Mouse (Mus musculus): ENCODE measurements around the gene Wdcp.
"Not testable (repeated sequence)": the region's sequence is repeated elsewhere in the genome, so short reads cannot be mapped to it uniquely, and the experiment has no call there.

Gene Wdcp

DNA sequence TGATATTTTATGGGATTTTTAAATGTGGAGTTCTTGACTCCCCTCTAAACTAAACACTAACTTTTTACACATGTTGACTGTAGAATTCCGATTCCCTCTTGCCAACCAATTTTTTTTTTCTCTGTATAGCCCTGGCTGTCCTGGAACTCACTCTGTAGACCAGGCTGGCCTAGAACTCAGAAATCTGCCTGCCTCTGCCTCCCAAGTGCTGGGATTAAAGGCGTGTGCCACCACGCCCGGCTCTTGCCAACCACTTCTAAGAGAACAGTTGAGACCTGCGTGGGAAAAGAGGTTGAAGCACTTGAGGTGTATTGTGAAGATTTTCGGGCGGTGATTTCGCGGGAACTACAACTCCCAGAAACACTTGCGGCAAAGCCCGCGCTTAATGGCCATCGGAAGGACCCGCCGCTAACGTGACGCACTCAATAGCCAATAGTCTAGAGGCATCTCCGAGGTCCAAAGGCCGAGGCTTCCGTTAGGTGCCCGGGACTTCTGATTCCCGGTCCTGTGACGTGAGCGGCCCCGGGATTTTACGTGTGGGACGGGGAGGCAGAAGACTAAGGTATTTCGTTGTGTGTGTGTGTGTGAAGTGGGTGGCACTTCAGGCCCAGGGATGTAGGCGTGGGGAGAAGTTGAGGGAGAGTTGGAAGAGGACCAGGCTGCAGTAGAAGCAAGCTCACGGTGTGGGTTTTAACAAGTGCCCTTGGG lies at the start of gene Wdcp:
Gene Wdcp, plus strand, starts transcription at position 414 of the 708 bp plus-strand sequence.
- peak; percentile 92 to 96 for DNase-seq (ENCODE audit: inconsistent age in 2 of 2, low spot score in 1 of 2)

DNA sequence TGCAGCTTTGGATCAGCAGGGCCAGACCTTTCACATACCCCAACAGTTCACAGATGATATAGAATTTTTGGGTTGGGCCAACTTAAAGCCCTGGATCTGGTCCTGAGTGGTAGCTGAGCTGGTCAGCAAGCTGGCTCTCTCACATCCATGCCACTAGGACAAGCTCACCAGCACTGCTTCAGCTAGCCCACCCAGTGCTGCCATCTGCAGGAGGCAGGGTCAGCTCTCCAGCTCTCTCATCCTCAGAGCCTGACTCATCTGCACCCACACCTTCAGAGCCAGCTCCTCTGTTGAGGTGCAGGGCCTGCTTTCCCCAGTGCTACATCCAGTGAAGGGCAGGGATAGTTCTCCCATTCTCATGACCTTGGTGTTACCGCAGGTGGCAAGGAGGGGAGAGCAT lies 49.4 kb upstream of the Wdcp start:
- DNase-seq (ENCODE audit: inconsistent age in 2 of 2, low spot score in 1 of 2), result peak in 1 of 2 experiments; percentile 19

DNA sequence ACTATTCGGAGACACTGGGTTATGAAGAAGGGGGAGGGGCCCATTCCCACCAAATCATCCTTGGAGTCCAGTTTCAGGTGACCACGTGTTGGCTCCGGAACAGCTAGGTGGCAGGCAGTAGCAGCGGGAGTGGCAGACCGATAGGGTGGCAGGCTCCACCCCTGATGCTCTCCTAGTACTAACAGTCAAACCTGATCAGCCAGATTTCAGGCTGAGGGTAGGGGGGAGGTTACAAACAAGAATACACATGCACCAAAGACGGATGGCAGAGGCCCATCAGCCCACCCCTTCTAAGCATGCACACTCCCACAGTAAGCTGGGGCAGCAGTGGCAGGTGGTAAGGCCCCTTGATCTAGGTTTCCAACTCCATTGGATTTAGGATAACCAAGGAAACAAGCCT lies 45.6 kb upstream of the Wdcp start:
- DNase-seq (ENCODE audit: inconsistent age in 2 of 2, low spot score in 1 of 2), result not testable (repeated sequence)

DNA sequence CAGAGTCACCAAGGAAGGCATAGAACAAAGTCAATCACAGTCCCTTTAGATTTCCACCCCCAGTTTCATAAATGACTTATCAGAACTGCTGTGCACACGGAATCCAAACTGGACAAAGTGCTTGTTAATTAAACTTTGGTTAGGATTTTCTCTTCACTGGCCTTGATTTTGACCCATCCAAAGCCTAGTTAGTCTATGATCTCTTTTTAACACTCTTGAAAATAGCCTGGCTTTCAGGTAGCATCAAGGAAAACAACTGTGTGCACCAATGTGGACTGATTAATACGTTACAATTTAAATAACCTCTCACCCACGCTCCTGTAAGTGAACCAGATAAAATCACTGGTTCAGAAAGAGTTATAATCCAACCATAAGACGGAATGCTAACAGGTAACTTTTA lies 32.1 kb upstream of the Wdcp start:
- DNase-seq (ENCODE audit: inconsistent age in 2 of 2, low spot score in 1 of 2), result no peak

DNA sequence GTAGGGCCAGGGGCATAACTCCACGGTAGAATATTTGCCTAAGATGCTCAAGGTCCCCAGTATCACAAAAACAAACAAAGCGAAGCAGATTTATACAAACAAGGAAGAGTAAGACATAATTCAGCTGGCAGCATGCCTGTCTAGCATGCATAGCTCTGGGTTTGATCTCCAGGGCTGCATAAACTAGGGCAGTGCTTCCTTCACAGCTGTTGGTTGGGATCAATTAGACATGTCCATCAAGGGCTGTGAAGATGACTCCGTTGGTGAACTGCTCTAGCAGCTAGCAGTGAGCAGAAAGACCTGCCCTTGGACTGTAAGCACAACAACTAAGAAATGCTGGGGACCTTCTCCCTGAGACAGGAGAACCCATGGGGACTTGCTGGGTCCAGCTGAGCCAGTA lies 31.4 kb upstream of the Wdcp start:
- no peak for DNase-seq (ENCODE audit: inconsistent age in 2 of 2, low spot score in 1 of 2)

DNA sequence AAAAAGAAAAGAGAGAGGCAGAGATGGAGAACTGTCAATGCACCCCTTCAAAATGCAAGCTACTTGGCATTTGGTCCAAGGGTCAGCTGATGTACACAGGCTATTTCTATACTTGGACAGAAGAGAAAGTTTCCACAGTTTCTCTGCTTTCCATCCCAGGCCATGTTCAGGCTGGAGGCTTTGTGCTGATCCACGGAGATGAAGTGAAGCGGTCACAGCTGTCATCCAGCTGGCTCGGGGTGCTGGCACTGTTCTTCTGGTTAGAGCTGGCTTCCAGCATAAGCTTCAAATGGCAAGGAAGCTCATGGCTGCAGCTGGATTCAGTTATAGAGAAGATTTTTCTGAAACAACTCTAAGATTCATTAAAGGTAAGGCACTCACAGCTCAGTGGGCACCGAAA lies 29.5 kb upstream of the Wdcp start:
- DNase-seq (ENCODE audit: inconsistent age in 2 of 2, low spot score in 1 of 2), result no peak

DNA sequence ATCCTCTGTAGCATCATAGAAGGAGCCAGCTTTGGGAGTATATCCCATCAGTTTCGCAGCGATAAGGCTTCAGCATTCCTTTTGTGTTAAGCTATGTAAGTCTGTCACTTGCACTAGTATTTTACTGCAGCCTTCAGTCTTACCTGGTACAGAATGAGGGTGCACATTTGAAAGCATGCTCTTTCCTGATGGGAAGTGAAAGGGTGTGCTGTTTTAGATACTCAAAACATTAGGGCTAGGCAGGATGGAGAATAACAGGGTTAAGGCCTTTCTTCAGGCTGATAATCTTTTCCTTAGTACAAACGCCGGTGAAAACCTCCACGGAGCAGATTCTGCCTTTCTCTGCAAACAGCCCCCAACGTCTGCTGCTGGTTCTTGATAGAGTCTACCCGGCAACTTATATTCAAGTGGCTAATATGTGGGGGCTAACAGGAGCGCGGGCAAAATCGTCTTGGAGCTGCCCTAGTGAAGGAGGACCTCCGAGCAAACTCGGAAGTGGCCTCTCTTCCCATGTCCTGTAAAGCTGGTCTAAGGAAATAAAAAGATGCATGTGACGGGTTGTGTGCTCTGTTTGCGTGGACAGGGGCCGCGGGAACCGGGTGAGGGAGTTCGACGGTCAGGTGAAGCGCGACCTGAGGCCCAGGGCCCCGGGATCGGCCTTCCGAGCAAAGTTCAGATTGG lies 26.3 kb upstream of the Wdcp start:
- no peak for DNase-seq (ENCODE audit: inconsistent age in 2 of 2, low spot score in 1 of 2)

DNA sequence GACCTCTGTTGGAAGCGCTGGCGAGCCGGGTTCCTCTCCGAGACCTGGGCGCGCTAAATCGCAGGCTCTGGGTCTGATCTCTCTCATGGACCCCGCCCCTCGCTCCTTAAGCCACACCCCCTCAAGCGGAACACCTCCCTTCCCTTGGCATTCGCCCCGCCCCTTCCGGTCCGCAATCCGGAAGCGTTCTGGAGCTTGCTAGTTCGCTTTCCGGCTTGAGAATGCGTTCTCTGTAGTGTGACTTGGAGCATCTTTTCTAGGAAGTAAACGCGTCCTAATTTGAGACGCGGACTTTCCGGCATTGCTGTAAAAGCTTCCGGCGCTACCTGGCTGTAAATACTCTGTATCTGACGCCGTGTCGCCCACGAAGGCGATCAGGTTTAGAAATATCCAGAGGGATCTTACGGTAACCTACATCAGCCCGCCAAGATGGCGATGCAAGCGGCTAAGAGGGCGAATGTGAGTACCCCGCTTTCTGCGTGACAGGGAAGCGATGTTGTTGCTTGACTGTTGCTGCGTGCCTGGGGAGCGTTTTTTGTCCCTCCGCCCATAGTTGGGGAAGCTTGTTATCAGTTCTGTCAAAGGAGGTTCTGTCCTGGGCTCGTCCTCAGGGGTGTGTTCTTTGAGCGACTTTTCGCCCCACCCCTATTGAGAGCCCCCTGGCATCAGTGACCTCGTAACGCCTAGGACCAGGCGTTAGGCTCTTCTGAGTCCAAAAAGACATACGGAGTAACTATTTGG lies 25.6 kb upstream of the Wdcp start, which contains the start of gene Sf3b6:
Gene Sf3b6, plus strand, starts transcription at position 184 of the 741 bp plus-strand sequence.
- peak; percentile 98 to 100 for DNase-seq (ENCODE audit: inconsistent age in 2 of 2, low spot score in 1 of 2)

DNA sequence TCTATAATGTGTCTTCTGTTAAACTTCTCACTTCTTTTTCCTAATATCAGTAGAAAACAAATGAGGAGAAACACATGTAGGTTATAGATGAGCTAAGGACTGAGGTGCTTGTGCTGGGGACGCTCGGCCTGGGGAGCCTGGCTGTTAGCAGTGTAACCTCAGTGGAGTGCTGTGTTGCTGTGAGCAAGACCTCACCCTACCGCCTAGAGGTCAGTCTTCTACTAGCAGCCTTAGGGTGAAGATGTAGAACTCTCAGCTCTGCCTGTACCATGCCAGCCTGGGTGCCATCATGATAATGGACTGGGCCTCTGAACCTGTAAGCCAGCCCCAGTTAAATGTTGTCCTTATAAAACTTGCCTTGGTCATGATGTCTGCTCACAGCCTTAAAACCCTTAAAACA lies 15.8 kb upstream of the Wdcp start:
- DNase-seq (ENCODE audit: inconsistent age in 2 of 2, low spot score in 1 of 2), result no peak

DNA sequence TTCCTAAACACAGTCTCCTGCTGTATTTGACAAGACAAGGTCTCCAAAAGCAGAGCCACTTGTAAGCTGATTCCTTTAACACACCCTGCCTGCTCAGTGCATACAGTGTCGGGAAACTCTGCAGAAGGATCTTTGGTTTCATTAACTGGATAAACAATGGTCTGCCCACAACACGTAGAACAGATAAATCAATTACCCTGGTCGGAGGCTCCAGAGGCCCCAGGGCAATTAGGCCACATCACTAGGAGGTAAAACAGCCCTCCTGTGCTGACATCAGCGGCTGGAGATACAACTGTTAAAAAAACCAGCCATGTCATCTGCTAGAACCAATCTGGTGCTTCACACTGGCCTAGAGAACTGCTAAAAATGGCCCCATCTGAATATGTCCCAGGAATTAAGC lies 6.1 kb upstream of the Wdcp start:
- peak; percentile 46 to 68 for DNase-seq (ENCODE audit: inconsistent age in 2 of 2, low spot score in 1 of 2)

DNA sequence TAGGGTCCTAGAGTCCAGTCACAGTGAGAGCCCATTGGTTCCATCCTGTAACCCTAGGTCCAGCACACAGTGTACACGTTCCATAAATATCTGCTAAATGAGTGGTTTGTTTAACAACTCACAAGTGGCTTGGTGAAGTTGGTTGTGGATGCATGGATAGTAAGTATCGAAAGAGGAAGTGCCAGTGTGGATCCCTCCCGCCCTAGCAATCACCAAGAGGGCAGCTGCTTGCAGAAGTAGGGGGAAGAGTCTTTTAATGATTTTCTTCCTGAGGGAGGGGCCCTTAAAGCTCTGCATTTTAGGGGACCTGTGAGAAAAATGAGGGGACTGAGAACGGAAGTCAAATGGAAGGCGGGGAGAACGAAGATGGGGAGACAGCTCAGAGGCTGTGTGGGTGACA lies 3.1 kb upstream of the Wdcp start:
- peak in 1 of 2 experiments; percentile 26 for DNase-seq (ENCODE audit: inconsistent age in 2 of 2, low spot score in 1 of 2)

DNA sequence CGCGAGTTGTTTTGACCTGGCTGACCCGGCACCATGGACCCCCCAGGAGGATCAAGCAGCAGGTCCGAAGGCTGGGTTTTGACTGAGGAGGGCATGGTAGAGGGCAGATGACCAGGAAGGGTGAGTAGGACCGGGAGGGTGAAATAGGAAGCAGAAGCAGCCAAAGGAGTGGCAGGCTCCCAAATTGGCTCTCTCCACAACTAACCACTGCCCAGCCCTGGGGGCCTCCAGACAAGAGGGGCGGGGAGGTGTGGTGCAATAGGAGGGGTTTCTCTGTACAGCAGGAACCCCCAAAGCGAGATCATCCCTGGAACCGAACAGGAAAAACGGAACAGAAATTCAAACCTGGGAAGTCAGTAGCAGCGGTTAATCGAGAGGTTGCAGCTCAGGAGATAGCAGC lies 2.4 kb upstream of the Wdcp start:
- DNase-seq (ENCODE audit: inconsistent age in 2 of 2, low spot score in 1 of 2), result peak; percentile 27 to 54

DNA sequence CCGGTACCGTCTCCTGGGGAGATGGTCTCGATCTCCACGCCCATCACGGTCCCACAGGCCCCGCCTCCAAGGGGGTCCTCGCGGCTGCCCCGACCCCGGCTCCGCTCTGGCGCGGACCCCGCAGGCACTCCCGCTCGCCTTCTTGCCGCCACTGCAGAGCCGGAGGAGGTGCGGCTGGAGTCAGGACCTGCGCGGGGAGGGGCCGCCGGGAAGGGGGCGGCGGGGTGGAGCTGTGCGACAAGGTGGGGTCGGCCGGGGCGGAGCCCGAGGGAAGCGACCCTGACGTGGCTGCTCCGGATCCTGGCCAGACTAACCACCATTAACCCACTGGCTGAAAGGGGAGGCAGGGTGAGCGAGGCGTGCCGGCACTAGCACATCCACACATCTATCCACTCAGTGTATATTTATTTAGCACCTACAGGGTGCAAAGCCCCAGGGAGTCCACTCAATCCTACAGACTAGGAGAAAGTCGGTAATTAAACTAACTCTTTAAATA lies 1.7 kb upstream of the Wdcp start, which contains the start of gene Fkbp1b:
Gene Fkbp1b, minus strand, starts transcription at position 200 of the 496 bp plus-strand sequence.
- peak; percentile 60 to 78 for DNase-seq (ENCODE audit: inconsistent age in 2 of 2, low spot score in 1 of 2)

DNA sequence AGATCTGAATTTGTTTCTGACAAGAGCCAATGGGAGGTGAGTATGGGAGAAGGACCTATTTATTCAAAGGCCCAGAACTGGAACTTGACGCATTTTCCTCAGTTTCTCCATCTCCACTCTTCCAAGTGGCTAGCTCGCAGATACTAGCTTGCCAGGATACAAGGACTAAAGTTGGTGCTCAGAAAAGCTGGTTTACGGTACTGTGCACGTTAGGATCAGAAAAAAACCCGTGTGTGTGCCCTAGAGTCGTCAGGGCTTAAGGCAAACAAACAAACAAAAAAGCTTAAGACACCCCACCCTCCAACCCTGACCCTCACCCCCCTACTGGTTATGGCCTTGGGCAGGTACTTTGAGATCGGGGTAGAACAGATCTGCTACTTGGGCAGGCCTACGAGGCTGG lies 647 bp upstream of the Wdcp start:
- peak in 1 of 2 experiments; percentile 35 for DNase-seq (ENCODE audit: inconsistent age in 2 of 2, low spot score in 1 of 2)

DNA sequence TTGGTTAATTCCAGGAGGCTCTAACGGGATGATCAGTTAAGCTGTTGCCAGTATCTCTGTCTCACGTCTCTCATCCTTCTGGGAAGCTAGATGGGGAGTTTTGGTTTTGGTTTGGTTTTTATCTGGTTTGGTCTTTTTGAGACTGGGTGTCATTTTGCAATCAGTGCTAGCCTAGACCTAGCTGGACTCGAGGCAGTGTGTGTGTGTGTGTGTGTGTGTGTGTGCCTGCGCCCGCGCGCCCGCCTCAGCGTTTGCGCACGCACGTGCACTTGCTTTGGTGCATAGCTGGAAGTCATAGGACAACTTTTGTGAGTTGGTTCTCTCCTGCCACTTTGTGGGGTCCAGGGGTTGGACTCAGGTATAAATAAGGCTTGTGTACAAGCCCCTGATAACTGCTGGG lies 638 bp downstream of the Wdcp start:
- peak; percentile 36 to 73 for DNase-seq (ENCODE audit: inconsistent age in 2 of 2, low spot score in 1 of 2)

DNA sequence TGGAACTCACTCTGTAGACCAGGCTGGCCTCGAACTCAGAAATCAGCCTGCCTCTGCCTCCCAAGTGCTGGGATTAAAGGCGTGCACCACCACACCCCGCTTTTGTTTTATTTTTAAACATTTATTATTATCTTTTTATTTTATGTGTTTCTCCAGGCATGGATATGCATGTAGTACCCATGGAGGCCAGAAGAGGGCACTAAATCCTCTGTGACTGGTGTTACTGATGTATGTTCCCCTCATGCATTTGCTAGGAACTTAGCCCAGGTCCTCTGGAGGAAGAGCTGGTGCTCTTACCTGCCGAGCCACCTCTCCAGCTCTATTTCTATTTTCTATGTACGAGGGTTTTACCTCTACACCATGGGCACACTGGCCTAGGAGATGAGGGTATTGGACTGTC lies 13.1 kb downstream of the Wdcp start:
- DNase-seq (ENCODE audit: inconsistent age in 2 of 2, low spot score in 1 of 2), result peak in 1 of 2 experiments; percentile 55

DNA sequence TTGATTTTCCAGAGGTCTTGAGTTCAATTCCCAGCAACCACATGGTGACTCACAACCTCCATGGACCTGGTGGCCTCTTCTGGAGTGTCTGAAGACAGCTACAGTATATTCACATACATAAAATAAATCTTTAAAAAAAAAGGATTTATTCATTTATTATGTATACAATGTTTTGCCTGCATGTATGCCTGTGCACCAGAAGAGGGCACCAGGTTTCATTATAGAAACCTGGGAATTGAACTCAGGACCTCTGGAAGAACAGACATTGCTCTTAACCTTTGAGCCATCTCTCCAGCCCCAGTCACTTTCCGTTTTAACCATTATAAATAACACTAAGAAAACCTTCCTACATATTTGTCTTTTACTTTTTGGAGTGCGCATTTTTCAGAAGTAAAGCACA lies 13.7 kb downstream of the Wdcp start:
- DNase-seq (ENCODE audit: inconsistent age in 2 of 2, low spot score in 1 of 2), result no peak

DNA sequence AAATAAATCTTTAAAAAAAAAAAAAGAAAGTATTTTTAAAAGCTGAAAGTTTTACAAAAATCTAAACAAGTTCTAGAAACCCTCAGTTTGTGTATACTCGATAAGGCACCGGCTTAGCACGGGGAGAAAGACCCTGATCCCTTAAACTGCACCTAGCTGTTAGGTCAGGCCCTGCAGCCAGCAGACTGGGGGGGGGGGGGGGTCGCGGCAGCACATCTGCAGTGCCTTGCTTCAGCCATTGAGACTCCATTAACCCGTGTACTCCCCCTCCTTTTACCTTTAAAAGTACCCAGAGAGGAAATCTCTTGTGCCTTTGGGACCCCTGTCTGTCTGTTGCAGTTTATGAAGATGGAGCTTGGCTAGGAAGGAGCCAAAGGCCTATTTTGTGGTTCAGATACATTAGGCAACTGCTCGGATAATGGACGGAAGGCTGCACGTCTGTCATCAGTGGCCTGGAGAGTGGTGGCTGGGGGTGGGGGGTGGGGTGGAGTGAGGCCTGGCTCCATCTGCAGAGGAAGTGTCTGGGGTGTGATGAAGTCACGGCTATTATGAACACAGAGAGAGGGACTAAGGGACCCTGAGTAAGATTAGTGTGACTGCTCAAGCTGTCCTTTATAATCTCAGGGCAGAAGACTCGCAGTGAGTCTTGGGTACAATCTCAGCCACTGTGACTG lies 16.3 kb downstream of the Wdcp start:
- DNase-seq (ENCODE audit: inconsistent age in 2 of 2, low spot score in 1 of 2), result no peak

DNA sequence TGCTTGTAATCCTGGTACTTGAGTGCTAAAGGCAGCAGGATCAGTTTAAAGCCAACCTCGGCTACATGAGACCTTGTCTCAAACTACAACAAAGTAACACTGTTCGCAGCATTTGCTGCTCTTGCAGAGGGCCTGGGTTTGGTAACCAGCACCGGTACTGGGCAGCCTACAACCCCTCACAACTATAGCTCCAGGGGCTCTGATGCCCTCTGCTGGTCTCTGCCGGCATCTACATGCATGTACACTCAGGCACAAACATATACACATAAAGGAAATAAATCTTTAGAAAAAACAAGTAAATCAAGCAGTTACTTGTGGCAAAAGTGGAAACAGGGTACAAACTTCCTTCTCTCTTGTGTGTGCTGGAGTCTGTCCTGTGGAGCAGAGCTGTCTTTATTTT lies 19.6 kb downstream of the Wdcp start:
- DNase-seq (ENCODE audit: inconsistent age in 2 of 2, low spot score in 1 of 2), result no peak

DNA sequence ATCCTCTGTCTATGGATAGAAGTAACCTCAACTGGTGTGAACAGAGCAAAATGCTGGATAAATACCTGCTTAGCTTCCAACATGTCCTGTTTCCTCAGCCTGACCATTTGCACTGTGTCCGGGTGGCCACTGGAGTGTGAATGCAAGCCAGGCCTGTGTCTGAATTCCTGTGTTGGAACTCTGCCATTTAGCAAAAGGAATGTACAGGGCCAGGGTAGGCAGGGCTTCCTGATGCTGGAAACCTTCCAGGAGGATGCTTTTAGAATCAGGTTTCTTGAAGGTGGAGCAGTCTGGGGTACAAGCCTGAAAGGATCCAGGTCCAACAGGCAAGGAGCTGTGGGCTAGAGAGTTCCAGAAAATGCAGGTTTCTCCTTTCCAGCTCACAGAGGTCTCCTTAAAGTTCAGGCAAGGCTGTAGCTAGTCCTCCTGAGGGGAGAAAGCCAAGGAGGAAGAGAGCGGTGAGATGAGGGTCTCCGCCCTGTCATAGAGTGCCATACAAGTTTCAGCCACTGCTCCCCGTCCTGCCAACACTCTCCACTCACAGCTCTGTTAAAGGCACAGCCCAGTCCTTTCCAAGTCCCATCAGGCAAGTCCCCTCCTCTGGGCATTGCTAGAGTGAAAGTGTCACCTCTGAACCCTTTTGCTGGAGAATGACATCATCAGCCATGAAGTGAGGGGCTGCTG lies 20.7 kb downstream of the Wdcp start:
- DNase-seq (ENCODE audit: inconsistent age in 2 of 2, low spot score in 1 of 2), result peak in 1 of 2 experiments; percentile 35

DNA sequence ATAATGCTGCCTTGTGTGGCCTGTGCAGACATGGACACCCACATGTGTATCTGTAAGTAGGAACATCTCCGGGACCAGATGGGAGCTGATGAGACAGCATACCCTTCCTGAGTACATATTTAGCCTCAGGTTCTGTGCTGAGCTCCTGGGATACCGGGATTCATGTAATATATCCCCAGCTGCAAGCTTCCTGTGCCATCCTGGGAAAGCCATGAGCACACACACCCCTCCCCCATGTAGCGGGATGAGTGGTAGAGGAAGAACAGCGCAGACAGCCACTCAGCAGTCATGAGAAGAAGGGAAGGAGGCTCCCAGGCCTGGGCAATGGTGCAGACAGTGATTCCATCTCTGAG lies 21.2 kb downstream of the Wdcp start:
- DNase-seq (ENCODE audit: inconsistent age in 2 of 2, low spot score in 1 of 2), result no peak
